ENCODE assay signal across 11 mouse cellular contexts in genomic region chr6:31116365-31116764, GRCm38 (mm10).
DNase-seq lines count a peak whose midpoint lies in the region; ATAC-seq lines count a peak whose summit lies in the region.
"Had no signal": no experiment of that assay in that cellular context is flagged by ENCODE, and none has a peak within 500 bp of the region (broad histone marks: within the 10 kb centered on the region; RNA-seq: fewer than 3 reads in every experiment).

No protein-coding gene starts in this region.

- intact Hi-C loops in heart, postnatal 25 days (cut with DNase I), result no loop called here

- DNase-seq in heart, postnatal 25 days (ENCODE audit: low spot score), result no peak
- peak; percentile 45 to 61 for DNase-seq in right cerebral cortex, postnatal 10 days (ENCODE audit: low spot score in 2 of 2)
- no peak for DNase-seq in right cerebral cortex, adult 2 months (ENCODE audit: low spot score in 2 of 2)
- DNase-seq in splenic B cell, adult 2 months (ENCODE audit: low read depth, low spot score), result peak; percentile 55
- DNase-seq in right cerebral cortex, postnatal 14 days, result no peak
- DNase-seq: lung, adult 2 months; thymus, adult 18-20 months had no signal

- H3K4me1 ChIP-seq in heart, embryonic 12.5 days (replicated peaks), result peaks cover 59% of the 10 kb centered on the region
- H3K4me1 ChIP-seq in heart, embryonic 16.5 days (ENCODE audit: control insufficient read depth, insufficient read depth, low read length), result peaks cover 38% of the 10 kb centered on the region

- no peaks in the 10 kb centered on the region for H3K9me3 ChIP-seq in heart, embryonic 12.5 days (replicated peaks)
- H3K9me3 ChIP-seq in heart, embryonic 16.5 days (replicated peaks; ENCODE audit: control insufficient read depth, low read length), result no peaks in the 10 kb centered on the region
- H3K9me3 ChIP-seq: forebrain, embryonic 15.5 days; hindbrain, embryonic 13.5 days had no signal

- H3K4me3 ChIP-seq in heart, embryonic 12.5 days, result no peak overlapping the region
- H3K4me3 ChIP-seq in heart, embryonic 16.5 days (ENCODE audit: low read length), result no peak overlapping the region; the same call in 1 of the 2 replicates
- H3K4me3 ChIP-seq: forebrain, embryonic 15.5 days; hindbrain, embryonic 13.5 days had no signal

- peak overlapping the region; percentile 48 for H3K4me2 ChIP-seq in heart, embryonic 12.5 days
- peak overlapping the region; percentile 13; the same call in 1 of the 2 replicates for H3K4me2 ChIP-seq in heart, embryonic 16.5 days (ENCODE audit: low read depth, low read length)
- H3K4me2 ChIP-seq: forebrain, embryonic 15.5 days; hindbrain, embryonic 13.5 days had no signal

- no peaks in the 10 kb centered on the region for H3K27me3 ChIP-seq in heart, embryonic 12.5 days (replicated peaks)
- no peaks in the 10 kb centered on the region for H3K27me3 ChIP-seq in heart, embryonic 16.5 days (ENCODE audit: control insufficient read depth, insufficient read depth, low read length)
- H3K27me3 ChIP-seq in splenic B cell, adult 2 months (ENCODE audit: control insufficient read depth, insufficient read depth, low read length, poor library complexity, severe bottlenecking), result no peaks in the 10 kb centered on the region
- H3K27me3 ChIP-seq: forebrain, embryonic 15.5 days; hindbrain, embryonic 13.5 days had no signal

- no peak for ATAC-seq in heart, embryonic 12.5 days (ENCODE audit: insufficient number of reproducible peaks, low FRiP score)
- no peak for ATAC-seq in heart, embryonic 16.5 days (replicated peaks; ENCODE audit: extremely low read depth, insufficient read depth, low FRiP score)
- ATAC-seq: forebrain, embryonic 15.5 days had no signal

- WGBS in heart, embryonic 12.5 days, result 35% methylated on average over 6 of the region's 6 CpGs
- 50% methylated on average over 6 of the region's 6 CpGs for WGBS in heart, embryonic 16.5 days

- H3K27ac ChIP-seq in heart, embryonic 12.5 days (ENCODE audit: poor library complexity, severe bottlenecking), result no peak overlapping the region
- H3K27ac ChIP-seq in heart, embryonic 16.5 days (ENCODE audit: low read length), result peak overlapping the region; percentile 48; the same call in 1 of the 2 replicates
- H3K27ac ChIP-seq: forebrain, embryonic 15.5 days; hindbrain, embryonic 13.5 days had no signal

- H3K36me3 ChIP-seq in heart, embryonic 12.5 days, result no peaks in the 10 kb centered on the region
- no peaks in the 10 kb centered on the region for H3K36me3 ChIP-seq in heart, embryonic 16.5 days (ENCODE audit: control insufficient read depth, insufficient read depth)
- peaks cover 4% of the 10 kb centered on the region for H3K36me3 ChIP-seq in splenic B cell, adult 2 months (ENCODE audit: control insufficient read depth, insufficient read depth, low read length, poor library complexity, severe bottlenecking)
- H3K36me3 ChIP-seq: forebrain, embryonic 15.5 days; hindbrain, embryonic 13.5 days had no signal

- no peak overlapping the region for H3K9ac ChIP-seq in heart, embryonic 12.5 days
- peak overlapping the region; percentile 48; the same call in 1 of the 2 replicates for H3K9ac ChIP-seq in heart, embryonic 16.5 days (ENCODE audit: low read length)
- H3K9ac ChIP-seq: forebrain, embryonic 15.5 days; hindbrain, embryonic 13.5 days had no signal

Comparison
In these comparisons a context has a peak if more than half of its experiments do, and no peak if none do; other contexts are left out.
1. DNase-seq: peak in right cerebral cortex, postnatal 10 days (2 of 2) and splenic B cell, adult 2 months (single experiment); none in heart, postnatal 25 days (single experiment), right cerebral cortex, adult 2 months (0 of 2) and right cerebral cortex, postnatal 14 days (single experiment).